Mouse (Mus musculus) liver, embryonic 12.5 days (tissue): ENCODE data around the gene Atp2a2. TPM values are rescaled to one million over a fixed set of nuclear protein-coding genes. Genes with fewer than 3 reads are reported as not detected.
A peak's percentile ranks its signal among the peaks of the same experiment; 100 is the strongest.

Experiments
- ATAC-seq: fragments of 200-750 bp; cut with Nextera tagmentation; 2 replicates; pipeline ENCODE4 v1.8.0; 2017; ENCODE audit warnings: moderate number of reproducible peaks, mild to moderate bottlenecking, moderate library complexity
- H3K27ac ChIP-seq: fragments of 300-500 bp; sonication (generic); 2 replicates; pipeline ENCODE4 v1.5.1; 2016; ENCODE audit warnings: mild to moderate bottlenecking
- H3K27me3 ChIP-seq: fragments of 300-500 bp; sonication (generic); replicated peaks from 2 replicates; pipeline ENCODE4 v1.6.1; 2016; ENCODE audit warnings: mild to moderate bottlenecking, moderate library complexity
- H3K36me3 ChIP-seq: fragments of 300-500 bp; sonication (generic); 2 replicates; pipeline ENCODE4 v1.6.1; 2016; ENCODE audit warnings: mild to moderate bottlenecking, moderate library complexity
- H3K4me1 ChIP-seq: fragments of 300-500 bp; sonication (generic); 2 replicates; pipeline ENCODE4 v1.6.1; 2016
- H3K4me2 ChIP-seq: fragments of 300-500 bp; sonication (generic); 2 replicates; pipeline ENCODE4 v1.6.1; 2016; ENCODE audit warnings: mild to moderate bottlenecking, moderate library complexity
- H3K4me3 ChIP-seq: fragments of 300-500 bp; sonication (generic); 2 replicates; pipeline ENCODE4 v1.5.1; 2016; ENCODE audit warnings: mild to moderate bottlenecking, moderate library complexity
- H3K9ac ChIP-seq: fragments of 300-500 bp; sonication (generic); 2 replicates; pipeline ENCODE4 v1.6.1; 2016; ENCODE audit warnings: mild to moderate bottlenecking, moderate library complexity
- H3K9me3 ChIP-seq: fragments of 300-500 bp; sonication (generic); replicated peaks from 2 replicates; pipeline ENCODE4 v1.6.1; 2016; ENCODE audit warnings: mild to moderate bottlenecking, moderate library complexity
- WGBS: fragments of 180-500 bp; shearing (Covaris S2); methylation state at CpG from one replicate; pipeline ENCODE4 v1.1.7; 2016; ENCODE audit not compliant: insufficient replicate concordance; 5-methylcytosine and 5-hydroxymethylcytosine counted together
- polyA plus RNA-seq: library from polyadenylated mRNA; unstranded; fragments of >200 nt; fragmentation: Nextera tagmentation; extraction: Ambion mirVana; gene quantifications from 2 replicates; pipeline ENCODE4 v1.2.1, GENCODE M21; 2016

Gene Atp2a2
- polyA plus RNA-seq, 1 experiment from 2014 or later, result 44.2 TPM

DNA sequence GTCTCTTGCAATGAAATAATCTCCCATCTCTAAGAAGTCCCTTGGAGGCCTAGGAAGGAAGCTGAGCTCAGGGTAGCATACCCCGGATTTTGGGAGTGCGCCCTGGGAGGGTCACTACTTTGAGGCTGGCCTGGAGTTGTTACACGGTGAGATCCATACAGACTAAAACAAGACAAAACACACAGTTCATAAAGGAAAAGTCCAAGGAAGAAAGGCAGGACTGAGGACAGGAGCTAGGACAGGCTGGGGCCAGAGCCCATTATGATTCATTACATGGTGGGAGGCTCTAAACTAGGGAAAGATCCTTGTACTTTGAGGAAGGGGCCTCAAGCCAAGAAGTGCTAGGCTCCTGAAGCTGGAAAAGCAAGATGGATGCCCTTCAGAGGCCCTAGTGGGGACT, 26.6 kb upstream of the Atp2a2 start:
- no peaks in the 10 kb centered on the region for H3K9me3 ChIP-seq
- no peak overlapping the region for H3K4me3 ChIP-seq
- no peak overlapping the region for H3K9ac ChIP-seq
- H3K4me2 ChIP-seq, result no peak overlapping the region
- 67% methylated on average over 3 of the region's 3 CpGs for WGBS
- no peak for ATAC-seq
- no peaks in the 10 kb centered on the region for H3K36me3 ChIP-seq
- no peak overlapping the region for H3K27ac ChIP-seq
- 0 out of 2 replicates have a peak, but pooled peaks cover 6% of the 10 kb centered on the region for H3K27me3 ChIP-seq
- peaks cover 29% of the 10 kb centered on the region for H3K4me1 ChIP-seq

DNA sequence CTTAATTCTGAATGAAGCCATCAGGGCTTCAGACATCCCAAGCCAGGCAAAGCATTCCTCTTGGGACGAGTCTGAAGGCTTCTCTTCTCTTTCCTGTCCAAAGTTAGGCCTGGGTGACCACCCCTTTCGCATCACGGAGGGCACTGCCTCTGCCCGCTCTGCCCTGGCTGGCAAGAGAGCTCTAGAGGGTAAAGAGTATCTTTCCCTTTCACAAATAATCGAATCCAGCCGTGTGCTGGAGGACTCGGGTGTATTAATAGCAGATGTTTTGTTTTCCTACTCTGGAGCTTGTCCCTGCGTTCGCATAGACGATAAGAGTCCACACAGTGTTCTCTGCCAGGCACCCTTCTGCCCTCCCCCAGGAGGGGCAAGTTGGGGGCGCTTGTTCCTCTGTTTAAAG, 25.7 kb upstream of the Atp2a2 start:
- no peak overlapping the region for H3K9ac ChIP-seq
- no peak for ATAC-seq
- no peak overlapping the region for H3K4me3 ChIP-seq
- H3K27ac ChIP-seq, result no peak overlapping the region; the same call in 1 of the 2 replicates
- H3K36me3 ChIP-seq, result no peaks in the 10 kb centered on the region
- peaks cover 29% of the 10 kb centered on the region for H3K4me1 ChIP-seq
- no peaks in the 10 kb centered on the region for H3K9me3 ChIP-seq
- H3K27me3 ChIP-seq, result 0 out of 2 replicates have a peak, but pooled peaks cover 6% of the 10 kb centered on the region
- H3K4me2 ChIP-seq, result peak overlapping the region; percentile 8; the same call in 1 of the 2 replicates
- 61% methylated on average over 11 of the region's 11 CpGs for WGBS

DNA sequence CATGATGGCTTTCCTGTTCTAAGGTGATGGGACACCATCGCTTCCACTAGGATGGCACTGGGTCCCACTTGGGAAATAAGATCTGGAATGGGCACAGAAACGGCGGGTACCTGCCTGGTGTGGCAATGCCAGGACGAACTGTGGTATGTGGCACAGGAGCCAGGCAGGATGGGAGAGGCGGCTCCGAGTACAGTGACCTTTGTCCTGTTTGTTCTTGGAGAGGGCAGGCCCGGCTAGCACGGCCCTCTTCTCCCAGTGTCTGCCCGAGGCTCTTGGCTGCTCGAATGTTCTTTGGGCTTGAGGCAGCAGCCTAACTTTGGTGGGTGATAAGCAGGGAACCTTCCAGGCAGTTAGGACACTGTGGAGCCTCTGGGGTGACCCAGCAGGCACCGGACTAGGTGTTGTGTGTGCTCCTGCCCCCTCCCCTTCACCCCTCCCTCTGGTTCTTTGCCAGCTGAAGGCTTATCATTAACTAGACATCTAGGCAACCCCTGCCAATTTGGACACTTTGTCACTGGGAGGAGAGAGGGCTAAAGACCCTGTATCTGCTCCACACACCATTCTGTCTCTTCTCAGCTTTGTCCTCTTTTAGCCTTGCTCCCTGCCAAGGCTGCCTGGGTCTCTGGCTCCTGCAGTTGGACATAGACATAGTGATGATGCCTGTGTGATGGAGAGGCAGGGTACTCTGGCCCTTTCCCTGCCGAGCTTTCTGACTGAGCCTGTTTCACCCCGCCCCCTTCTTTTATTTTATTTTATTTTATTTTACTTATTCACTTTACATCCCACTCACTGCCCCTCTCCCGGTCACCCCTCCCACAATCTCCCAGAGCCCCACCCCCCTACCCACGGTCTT, 25.1 kb upstream of the Atp2a2 start:
- Histone ChIP-seq H3K4me3 (no peak overlapping the region), H3K27me3 (0 out of 2 replicates have a peak, but pooled peaks cover 6% of the 10 kb centered on the region), H3K4me2 (peak overlapping the region; percentile 8; the same call in 1 of the 2 replicates), H3K9me3 (no peaks in the 10 kb centered on the region), H3K9ac (no peak overlapping the region), H3K4me1 (peaks cover 29% of the 10 kb centered on the region), H3K36me3 (no peaks in the 10 kb centered on the region), H3K27ac (no peak overlapping the region; the same call in 1 of the 2 replicates)
- WGBS, result 56% methylated on average over 15 of the region's 15 CpGs
- ATAC-seq, result peak; percentile 47; the same call in 1 of the 2 replicates

DNA sequence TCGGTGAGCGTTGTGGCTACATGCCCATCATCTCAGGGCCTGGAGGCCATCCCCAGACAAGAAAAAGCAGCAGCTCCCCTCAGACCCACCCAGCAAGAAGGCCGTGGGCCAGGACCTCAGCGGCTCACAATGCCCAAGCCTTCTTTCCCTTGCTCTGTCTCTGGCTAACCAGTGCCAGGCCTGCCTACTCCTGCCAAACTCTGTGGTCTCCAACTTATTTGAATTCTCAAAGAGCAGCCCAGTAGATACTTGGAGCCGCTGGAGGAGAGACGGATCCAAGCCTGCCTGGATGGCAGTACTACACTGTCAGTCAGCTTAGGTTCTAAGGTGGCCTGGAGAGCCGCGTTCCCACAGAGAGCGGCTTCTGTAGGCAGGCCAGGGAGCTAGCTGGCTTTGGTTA, 24.4 kb upstream of the Atp2a2 start:
- no peak overlapping the region for H3K4me2 ChIP-seq
- no peak overlapping the region for H3K9ac ChIP-seq
- no peaks in the 10 kb centered on the region for H3K36me3 ChIP-seq
- H3K9me3 ChIP-seq, result no peaks in the 10 kb centered on the region
- ATAC-seq, result no peak
- H3K4me3 ChIP-seq, result no peak overlapping the region
- peaks cover 29% of the 10 kb centered on the region for H3K4me1 ChIP-seq
- no peak overlapping the region; the same call in 1 of the 2 replicates for H3K27ac ChIP-seq
- WGBS, result 81% methylated on average over 9 of the region's 9 CpGs
- 0 out of 2 replicates have a peak, but pooled peaks cover 6% of the 10 kb centered on the region for H3K27me3 ChIP-seq

DNA sequence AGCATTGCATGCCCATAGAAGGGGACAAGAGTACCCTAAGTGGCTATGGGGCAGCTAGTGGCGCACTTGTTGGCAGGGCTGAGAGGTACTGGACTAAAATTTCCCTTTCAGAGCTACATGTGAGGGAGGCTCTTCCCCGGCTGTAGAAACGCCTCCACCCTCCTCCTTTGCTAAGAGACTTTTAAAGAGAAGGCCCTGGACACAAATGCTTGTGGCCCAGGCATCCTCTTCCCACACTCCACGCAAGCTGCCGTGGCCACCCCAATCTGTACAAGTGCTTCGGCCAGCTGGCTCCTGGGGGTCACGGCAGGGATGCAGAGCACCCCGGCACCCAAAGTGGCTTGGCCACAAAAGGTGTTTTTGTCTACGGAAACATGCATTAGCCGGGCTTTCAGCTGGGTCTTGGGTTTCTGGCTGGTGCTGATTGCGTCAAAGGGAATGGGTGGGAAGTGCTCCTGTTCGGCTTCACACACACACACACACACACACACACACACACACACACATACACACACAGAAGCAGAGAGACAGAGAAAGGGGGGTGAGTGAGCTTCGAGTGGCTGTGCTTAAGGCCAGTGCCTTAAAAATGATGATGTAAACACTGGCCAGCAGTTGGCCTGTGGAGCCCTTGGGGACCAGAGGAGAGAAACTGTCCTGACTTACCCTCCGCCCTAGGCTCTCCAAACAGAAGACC, 23.4 kb upstream of the Atp2a2 start:
- Histone ChIP-seq H3K4me3 (no peak overlapping the region), H3K27me3 (peaks cover 13% of the 10 kb centered on the region; the same call in 1 of the 2 replicates), H3K9ac (no peak overlapping the region), H3K27ac (no peak overlapping the region), H3K9me3 (no peaks in the 10 kb centered on the region), H3K36me3 (no peaks in the 10 kb centered on the region), H3K4me2 (no peak overlapping the region), H3K4me1 (peaks cover 32% of the 10 kb centered on the region)
- 74% methylated on average over 14 of the region's 14 CpGs for WGBS
- no peak for ATAC-seq

DNA sequence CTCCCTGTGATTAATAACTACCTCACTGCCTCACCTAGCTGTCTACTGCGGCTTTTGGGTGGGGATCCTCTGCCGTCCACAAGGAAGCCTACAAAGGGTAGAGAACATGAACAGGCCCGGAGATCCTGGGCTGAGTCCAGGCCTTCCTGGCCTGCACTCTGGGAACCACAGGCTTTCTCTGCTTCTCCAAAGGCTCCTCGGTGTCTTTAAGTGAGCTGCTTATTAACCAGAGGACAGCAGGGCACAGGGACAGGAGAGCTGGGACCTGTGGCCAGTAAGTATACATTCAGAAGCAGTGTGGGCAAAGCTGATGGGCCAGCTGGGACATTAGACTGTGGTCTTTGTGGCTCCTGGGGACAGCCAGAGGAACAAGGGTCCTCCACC, 22.8 kb upstream of the Atp2a2 start:
- no peak overlapping the region for H3K4me3 ChIP-seq
- no peak overlapping the region for H3K9ac ChIP-seq
- H3K36me3 ChIP-seq, result no peaks in the 10 kb centered on the region
- no peaks in the 10 kb centered on the region for H3K9me3 ChIP-seq
- no peak overlapping the region for H3K4me2 ChIP-seq
- H3K27me3 ChIP-seq, result peaks cover 14% of the 10 kb centered on the region; the same call in 1 of the 2 replicates
- no peak for ATAC-seq
- WGBS, result 67% methylated on average over 4 of the region's 4 CpGs
- no peak overlapping the region for H3K27ac ChIP-seq
- H3K4me1 ChIP-seq, result peaks cover 30% of the 10 kb centered on the region

DNA sequence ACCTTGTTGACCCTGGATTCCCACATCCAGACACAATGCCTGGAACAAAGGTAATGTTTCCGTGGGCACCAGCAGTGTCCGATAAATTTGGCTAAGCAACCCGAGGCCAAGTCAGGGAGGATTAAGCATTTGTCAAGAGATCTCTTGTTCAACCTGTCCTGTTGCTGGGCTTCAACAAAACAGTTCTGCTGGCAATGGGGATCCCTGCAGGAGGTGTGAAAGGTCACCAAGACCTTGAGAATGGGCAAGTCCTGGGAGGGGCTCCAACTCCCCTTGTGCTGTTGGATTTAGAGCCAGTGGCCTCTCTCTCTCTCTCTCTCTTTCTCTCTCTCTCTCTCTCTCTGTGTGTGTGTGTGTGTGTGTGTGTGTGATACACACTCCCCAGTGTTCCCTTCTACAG, 22.2 kb upstream of the Atp2a2 start:
- no peak overlapping the region for H3K4me2 ChIP-seq
- H3K4me3 ChIP-seq, result no peak overlapping the region
- no peak overlapping the region for H3K27ac ChIP-seq
- H3K9me3 ChIP-seq, result no peaks in the 10 kb centered on the region
- no peaks in the 10 kb centered on the region for H3K36me3 ChIP-seq
- peaks cover 17% of the 10 kb centered on the region for H3K27me3 ChIP-seq
- H3K4me1 ChIP-seq, result peaks cover 24% of the 10 kb centered on the region
- no peak for ATAC-seq
- WGBS, result 70% methylated on average over 3 of the region's 3 CpGs
- H3K9ac ChIP-seq, result no peak overlapping the region

DNA sequence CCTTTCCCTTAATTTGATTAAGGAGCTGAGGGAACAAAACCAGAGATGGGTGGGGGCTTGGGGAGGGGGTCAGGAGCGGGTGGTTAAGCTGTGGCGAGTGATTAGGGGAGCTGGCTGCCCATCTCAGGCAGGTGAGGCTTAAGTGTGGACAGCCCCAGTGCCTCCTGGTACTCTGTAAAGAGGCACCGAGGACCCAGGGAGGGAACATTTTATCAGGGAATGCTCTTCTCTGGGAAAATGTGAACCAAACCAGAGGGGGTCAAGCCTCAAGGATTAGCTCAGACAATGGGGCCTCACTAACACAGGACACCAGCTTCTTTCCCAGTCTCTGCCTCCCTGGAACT, 19.1 kb upstream of the Atp2a2 start:
- H3K9ac ChIP-seq, result no peak overlapping the region
- H3K4me1 ChIP-seq, result peaks cover 6% of the 10 kb centered on the region; the same call in 1 of the 2 replicates
- no peak overlapping the region for H3K27ac ChIP-seq
- no peak overlapping the region for H3K4me2 ChIP-seq
- peaks cover 41% of the 10 kb centered on the region for H3K27me3 ChIP-seq
- ATAC-seq, result no peak
- no peaks in the 10 kb centered on the region for H3K9me3 ChIP-seq
- no peak overlapping the region for H3K4me3 ChIP-seq
- WGBS, result 27% methylated on average over 3 of the region's 3 CpGs
- H3K36me3 ChIP-seq, result no peaks in the 10 kb centered on the region

DNA sequence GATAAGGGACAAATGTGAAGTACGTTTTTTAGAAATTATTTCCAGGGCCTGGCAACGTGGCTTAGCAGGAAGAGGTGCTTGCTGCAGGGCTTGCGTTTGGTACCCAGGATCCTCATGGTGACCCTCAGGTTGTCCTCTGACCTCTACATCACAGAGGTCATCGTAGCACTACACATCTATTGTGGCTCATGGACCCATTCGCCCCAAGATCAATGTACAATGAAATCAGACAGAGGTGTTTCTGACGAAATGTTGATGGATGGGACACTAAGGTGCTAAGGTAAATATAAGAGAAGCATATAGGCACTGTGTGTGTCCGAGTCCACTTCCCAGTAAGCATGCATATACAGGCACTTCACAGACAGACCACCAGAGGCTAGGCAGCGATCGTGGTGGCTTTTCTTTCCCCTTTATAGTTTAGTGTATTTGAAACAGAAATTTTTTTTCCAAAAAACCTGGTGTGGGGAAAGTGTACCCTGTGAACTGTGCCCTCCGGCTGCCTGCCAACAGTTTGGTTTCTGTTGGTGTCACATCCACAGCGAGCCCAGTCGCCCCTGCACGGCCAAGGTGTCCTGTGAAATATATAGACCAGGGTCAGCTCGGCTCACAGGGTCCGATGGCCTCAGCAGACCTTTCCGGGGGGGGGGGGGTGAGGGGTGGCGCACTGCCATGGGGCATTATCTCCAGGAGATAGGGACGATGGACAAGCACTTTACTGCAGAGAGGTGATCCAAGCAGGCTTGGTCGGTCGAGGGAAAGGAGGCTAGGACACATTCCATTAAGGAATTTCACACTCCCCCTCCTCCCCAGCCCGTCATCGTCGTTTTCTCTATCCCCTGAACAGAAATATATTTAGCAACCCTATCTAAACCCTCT, 18.5 kb upstream of the Atp2a2 start:
- no peak overlapping the region for H3K4me3 ChIP-seq
- WGBS, result 40% methylated on average over 23 of the region's 23 CpGs
- no peak for ATAC-seq

DNA sequence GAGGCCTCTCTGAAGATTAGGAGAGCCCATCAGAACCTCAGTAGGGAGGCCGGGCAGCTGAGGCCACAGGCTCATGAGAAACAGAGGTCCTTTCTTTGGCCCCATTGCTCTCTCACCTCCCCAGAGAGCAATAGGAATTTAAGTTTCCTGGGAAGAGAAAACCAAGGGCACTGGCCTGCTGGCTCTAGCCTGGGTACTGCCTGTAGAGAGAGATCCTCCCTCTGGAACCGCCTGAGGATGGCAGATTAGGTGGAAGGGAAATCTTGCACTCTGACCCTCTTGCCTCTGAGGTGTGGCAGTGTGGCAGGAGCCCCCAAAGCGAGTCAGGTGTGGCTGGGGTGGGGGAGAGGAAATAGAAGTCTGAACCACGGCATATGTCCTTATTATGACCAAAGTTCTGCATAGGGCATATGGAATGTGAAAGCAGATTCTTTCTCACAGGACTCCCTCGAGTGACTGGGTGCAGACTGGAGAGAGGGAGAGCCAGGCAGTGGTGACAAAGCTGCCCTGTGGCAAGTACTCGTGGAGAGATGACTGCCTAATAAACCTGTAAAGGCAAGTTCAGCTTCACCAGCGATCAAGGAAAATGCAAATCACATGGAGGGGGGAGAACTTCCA, 17.1 kb upstream of the Atp2a2 start:
- no peaks in the 10 kb centered on the region for H3K9me3 ChIP-seq
- no peaks in the 10 kb centered on the region for H3K36me3 ChIP-seq
- no peak for ATAC-seq
- WGBS, result 39% methylated on average over 7 of the region's 7 CpGs
- H3K27me3 ChIP-seq, result peaks cover 46% of the 10 kb centered on the region
- H3K4me2 ChIP-seq, result no peak overlapping the region
- H3K4me1 ChIP-seq, result peaks cover 9% of the 10 kb centered on the region; the same call in 1 of the 2 replicates
- no peak overlapping the region for H3K27ac ChIP-seq
- no peak overlapping the region for H3K9ac ChIP-seq
- no peak overlapping the region for H3K4me3 ChIP-seq

More for the DNA sequence above, 18.5 kb upstream of the Atp2a2 start:
- H3K4me1 ChIP-seq, result peaks cover 6% of the 10 kb centered on the region; the same call in 1 of the 2 replicates
- no peak overlapping the region for H3K9ac ChIP-seq
- no peak overlapping the region for H3K4me2 ChIP-seq
- H3K36me3 ChIP-seq, result no peaks in the 10 kb centered on the region
- H3K27ac ChIP-seq, result no peak overlapping the region
- peaks cover 46% of the 10 kb centered on the region for H3K27me3 ChIP-seq
- H3K9me3 ChIP-seq, result no peaks in the 10 kb centered on the region

DNA sequence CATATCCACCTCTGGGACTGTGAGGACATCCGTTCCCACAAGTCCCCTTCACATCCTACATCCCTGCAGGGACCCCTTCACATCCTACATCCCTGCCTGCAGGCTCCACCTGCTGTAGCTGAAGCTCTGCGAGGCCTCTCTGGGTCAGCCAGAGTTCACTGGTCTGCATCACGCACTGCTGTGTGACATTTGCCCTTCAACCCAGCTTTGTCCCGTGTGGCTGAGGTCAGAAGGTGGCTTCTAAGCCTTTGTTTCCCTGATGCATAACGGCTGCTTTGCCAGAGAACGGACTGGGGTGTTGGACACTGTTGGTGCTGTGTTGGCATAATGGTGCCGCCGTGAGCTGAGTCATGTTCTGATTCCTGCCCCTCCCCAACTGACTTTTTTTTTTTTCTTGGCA, 16.2 kb upstream of the Atp2a2 start:
- H3K4me3 ChIP-seq, result no peak overlapping the region
- no peak overlapping the region for H3K4me2 ChIP-seq
- H3K27ac ChIP-seq, result no peak overlapping the region
- 44% methylated on average over 8 of the region's 8 CpGs for WGBS
- ATAC-seq, result no peak
- no peak overlapping the region for H3K9ac ChIP-seq
- no peaks in the 10 kb centered on the region for H3K9me3 ChIP-seq
- peaks cover 17% of the 10 kb centered on the region for H3K4me1 ChIP-seq
- H3K27me3 ChIP-seq, result peaks cover 43% of the 10 kb centered on the region
- no peaks in the 10 kb centered on the region for H3K36me3 ChIP-seq
